Mouse (Mus musculus): ENCODE results near the gene Chka. TPM values are rescaled to one million over a fixed set of nuclear protein-coding genes. Genes with fewer than 3 reads are reported as not detected.

Chka gene
- polyA plus RNA-seq, 1 experiment from 2014 or later, result 65.9 TPM

DNA sequence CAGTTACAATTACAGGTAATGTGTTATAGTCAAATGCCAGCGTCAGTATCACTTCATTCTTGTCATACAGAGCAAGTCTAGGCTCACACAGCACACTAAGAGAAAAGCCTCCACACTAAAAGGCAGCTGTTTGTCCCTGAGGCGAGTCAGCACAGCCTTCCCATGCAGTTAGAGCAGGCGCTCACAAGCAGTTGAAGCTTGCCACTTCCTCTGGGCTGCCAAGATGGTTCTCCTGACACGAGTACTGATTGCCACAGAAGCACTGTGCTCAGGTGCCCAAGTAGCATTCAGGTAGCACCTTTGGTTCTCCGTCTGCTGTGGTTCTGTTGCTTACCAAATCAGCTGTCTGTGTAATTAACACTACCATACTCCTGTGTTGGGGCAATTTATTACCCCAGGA is 37.5 kb downstream of the Chka start:
- H3K27me3 ChIP-seq (replicated peaks; ENCODE audit: insufficient read depth, low read length), result no peaks in the 10 kb centered on the region
- H3K27ac ChIP-seq (ENCODE audit: low read length), result no peak overlapping the region
- H3K9ac ChIP-seq (replicated peaks; ENCODE audit: low read depth), result no peak overlapping the region
- H3K4me3 ChIP-seq (ENCODE audit: low read depth, low read length), result no peak overlapping the region
- DNase-seq (ENCODE audit: low spot score), result no peak
- H3K4me1 ChIP-seq (ENCODE audit: insufficient read depth, low read depth, low read length), result no peaks in the 10 kb centered on the region
- H3K4me2 ChIP-seq (replicated peaks; ENCODE audit: low read depth, low read length), result no peak overlapping the region
- H3K9me3 ChIP-seq (ENCODE audit: low read length), result no peaks in the 10 kb centered on the region
- WGBS, result 93% methylated on average over 5 of the region's 5 CpGs
- no peak for ATAC-seq
- H3K36me3 ChIP-seq (ENCODE audit: insufficient read depth, low read length), result peaks cover 42% of the 10 kb centered on the region
- TF ChIP-seq CTCF (IDR thresholded peaks at IDR 0.05), result no peak
- TF ChIP-seq EP300 (IDR thresholded peaks at IDR 0.05), result no peak

DNA sequence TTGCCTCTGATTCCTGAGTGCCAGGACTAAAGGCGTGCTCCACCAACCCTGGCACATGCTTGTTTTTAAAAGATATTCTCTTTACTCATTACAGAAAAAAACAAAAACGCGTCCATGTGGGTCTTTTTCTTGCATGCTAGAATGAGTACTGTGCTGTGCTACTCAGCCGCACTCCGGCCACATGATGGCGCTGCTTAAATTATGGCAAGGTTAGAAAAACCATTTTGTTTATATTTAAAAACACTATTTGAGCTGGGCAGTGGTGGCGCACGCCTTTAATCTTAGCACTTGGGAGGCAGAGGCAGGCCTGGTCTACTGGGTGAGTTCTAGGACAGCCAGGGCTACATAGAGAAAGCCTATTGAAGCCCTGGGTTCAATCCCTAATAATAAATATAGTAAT is 38.6 kb downstream of the Chka start:
- 75% methylated on average over 8 of the region's 8 CpGs for WGBS
- Histone ChIP-seq H3K27ac (ENCODE audit: low read length) (no peak overlapping the region), H3K4me3 (ENCODE audit: low read depth, low read length) (no peak overlapping the region), H3K9me3 (ENCODE audit: low read length) (no peaks in the 10 kb centered on the region), H3K27me3 (replicated peaks; ENCODE audit: insufficient read depth, low read length) (no peaks in the 10 kb centered on the region), H3K4me2 (replicated peaks; ENCODE audit: low read depth, low read length) (no peak overlapping the region), H3K9ac (replicated peaks; ENCODE audit: low read depth) (no peak overlapping the region), H3K4me1 (ENCODE audit: insufficient read depth, low read depth, low read length) (no peaks in the 10 kb centered on the region), H3K36me3 (ENCODE audit: insufficient read depth, low read length) (peaks cover 53% of the 10 kb centered on the region)
- peak; percentile 46 for DNase-seq (ENCODE audit: low spot score)
- TF ChIP-seq EP300 (IDR thresholded peaks at IDR 0.05), result no peak
- TF ChIP-seq CTCF (IDR thresholded peaks at IDR 0.05), result peak; percentile 62
- ATAC-seq, result peak; percentile 38; the same call in 1 of the 2 replicates

DNA sequence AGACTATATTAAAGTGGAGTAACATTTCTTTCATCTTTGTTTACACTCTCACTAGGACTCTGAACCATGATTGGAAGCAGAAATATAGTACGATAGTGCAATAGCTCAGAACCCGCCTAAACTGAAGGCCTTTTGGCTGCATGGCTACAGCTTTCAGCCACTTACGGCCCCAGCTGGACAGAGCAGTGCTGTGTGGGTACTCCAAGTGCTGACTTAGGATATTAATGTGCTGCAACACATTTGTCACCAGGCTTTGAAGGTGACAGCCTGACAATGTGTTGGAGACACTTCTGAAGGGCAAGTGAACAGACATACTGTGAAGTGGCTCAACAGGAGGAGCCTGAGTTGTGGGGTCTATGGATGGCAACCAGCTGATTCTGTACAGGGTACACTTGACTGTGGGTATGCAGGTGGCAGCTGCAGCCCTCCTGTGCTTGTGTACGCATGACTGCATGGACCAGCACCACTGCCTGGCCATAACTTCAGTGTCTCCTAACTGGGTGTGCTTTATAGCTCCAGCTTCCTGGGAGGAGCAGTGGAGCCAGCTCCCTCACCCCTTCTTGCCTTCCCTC is 42.1 kb downstream of the Chka start:
- no peak overlapping the region for H3K27ac ChIP-seq (ENCODE audit: low read length)
- DNase-seq (ENCODE audit: low spot score) (no peak), ATAC-seq (no peak)
- H3K27me3 ChIP-seq (replicated peaks; ENCODE audit: insufficient read depth, low read length), result no peaks in the 10 kb centered on the region
- WGBS, result 71% methylated on average over 4 of the region's 4 CpGs
- H3K4me1 ChIP-seq (ENCODE audit: insufficient read depth, low read depth, low read length), result no peaks in the 10 kb centered on the region
- H3K9ac ChIP-seq (replicated peaks; ENCODE audit: low read depth), result no peak overlapping the region
- H3K4me3 ChIP-seq (ENCODE audit: low read depth, low read length), result no peak overlapping the region
- no peak overlapping the region for H3K4me2 ChIP-seq (replicated peaks; ENCODE audit: low read depth, low read length)
- TF ChIP-seq EP300 (IDR thresholded peaks at IDR 0.05) (no peak), CTCF (IDR thresholded peaks at IDR 0.05) (no peak)
- peaks cover 74% of the 10 kb centered on the region for H3K36me3 ChIP-seq (ENCODE audit: insufficient read depth, low read length)
- no peaks in the 10 kb centered on the region for H3K9me3 ChIP-seq (ENCODE audit: low read length)

DNA sequence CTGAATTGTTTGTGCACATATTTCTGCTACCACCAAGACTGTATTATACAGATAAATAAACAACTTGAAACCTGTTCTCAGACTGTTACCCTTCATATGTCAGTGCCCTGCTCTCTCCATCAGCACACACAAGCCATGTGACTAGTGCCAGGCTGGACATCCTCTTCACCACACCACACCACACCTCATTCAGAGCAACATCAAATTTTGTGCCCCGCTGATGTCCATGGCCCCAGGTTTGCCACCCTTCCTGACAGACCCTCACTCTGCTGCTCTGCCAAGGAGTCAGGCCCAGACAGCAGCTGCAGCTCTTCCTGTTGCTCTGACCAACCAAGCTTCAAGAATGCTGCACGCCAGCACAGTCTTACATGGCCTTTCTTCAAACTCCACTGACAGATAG is 42.7 kb downstream of the Chka start:
- Histone ChIP-seq H3K4me3 (ENCODE audit: low read depth, low read length) (no peak overlapping the region), H3K27ac (ENCODE audit: low read length) (no peak overlapping the region), H3K4me1 (ENCODE audit: insufficient read depth, low read depth, low read length) (no peaks in the 10 kb centered on the region), H3K9ac (replicated peaks; ENCODE audit: low read depth) (no peak overlapping the region), H3K4me2 (replicated peaks; ENCODE audit: low read depth, low read length) (no peak overlapping the region), H3K36me3 (ENCODE audit: insufficient read depth, low read length) (peaks cover 68% of the 10 kb centered on the region), H3K9me3 (ENCODE audit: low read length) (no peaks in the 10 kb centered on the region), H3K27me3 (replicated peaks; ENCODE audit: insufficient read depth, low read length) (no peaks in the 10 kb centered on the region)
- WGBS, result 84% methylated on average over 2 of the region's 2 CpGs
- ATAC-seq (no peak), DNase-seq (ENCODE audit: low spot score) (no peak)
- TF ChIP-seq CTCF (IDR thresholded peaks at IDR 0.05) (no peak), EP300 (IDR thresholded peaks at IDR 0.05) (no peak)

DNA sequence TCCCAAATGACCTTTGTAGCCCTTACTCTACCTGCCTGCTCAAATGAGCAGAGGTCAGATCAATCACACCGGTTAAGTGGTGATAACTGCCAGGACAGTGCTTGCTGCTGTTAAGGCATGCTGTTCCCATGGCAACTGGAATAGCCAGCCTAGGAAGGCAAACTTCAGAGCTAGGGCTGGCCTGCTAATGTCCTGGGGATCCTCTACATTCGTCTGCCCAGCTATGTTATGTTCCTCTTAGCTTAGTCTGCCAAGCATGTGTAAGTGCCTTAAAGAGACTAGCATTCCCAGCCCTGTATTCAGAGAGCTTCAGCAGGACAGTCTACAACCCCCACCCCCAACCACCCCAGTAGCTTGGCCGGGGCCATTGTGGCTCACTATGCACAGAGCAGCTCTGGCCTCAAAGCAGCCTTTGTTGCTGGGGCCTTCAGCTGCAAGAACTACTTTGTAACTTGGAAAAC is 43.6 kb downstream of the Chka start:
- WGBS, result 32% methylated on average over 3 of the region's 3 CpGs
- Histone ChIP-seq H3K4me2 (replicated peaks; ENCODE audit: low read depth, low read length) (no peak overlapping the region), H3K36me3 (ENCODE audit: insufficient read depth, low read length) (peaks cover 63% of the 10 kb centered on the region), H3K9me3 (ENCODE audit: low read length) (no peaks in the 10 kb centered on the region), H3K4me3 (ENCODE audit: low read depth, low read length) (no peak overlapping the region), H3K9ac (replicated peaks; ENCODE audit: low read depth) (no peak overlapping the region), H3K4me1 (ENCODE audit: insufficient read depth, low read depth, low read length) (no peaks in the 10 kb centered on the region), H3K27ac (ENCODE audit: low read length) (no peak overlapping the region), H3K27me3 (replicated peaks; ENCODE audit: insufficient read depth, low read length) (no peaks in the 10 kb centered on the region)
- no peak for DNase-seq (ENCODE audit: low spot score)
- ATAC-seq, result 0 out of 2 replicates have a peak, but pooled peaks have one; percentile 5
- no peak for TF ChIP-seq EP300 (IDR thresholded peaks at IDR 0.05)
- TF ChIP-seq CTCF (IDR thresholded peaks at IDR 0.05), result no peak

DNA sequence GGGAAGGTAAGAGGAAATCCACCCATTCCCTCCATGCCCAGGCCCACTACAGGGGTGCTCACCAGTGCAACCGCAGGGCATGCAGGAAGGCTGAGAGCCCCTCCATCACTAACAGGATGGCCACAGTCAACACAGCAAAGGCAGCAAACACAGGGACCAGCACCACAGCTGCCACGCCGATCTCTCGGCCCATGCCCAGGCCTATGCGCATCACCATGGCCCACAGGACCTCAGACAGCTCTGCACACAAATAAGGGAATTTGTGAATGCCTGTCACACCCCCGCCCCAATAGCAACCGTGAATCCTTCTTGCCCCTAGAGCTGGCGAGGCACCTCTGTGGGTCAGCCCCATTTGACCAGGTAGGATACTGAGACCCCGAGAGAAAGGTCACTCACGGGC is 44.6 kb downstream of the Chka start:
- DNase-seq (ENCODE audit: low spot score), result no peak
- H3K4me1 ChIP-seq (ENCODE audit: insufficient read depth, low read depth, low read length), result no peaks in the 10 kb centered on the region
- no peak overlapping the region for H3K9ac ChIP-seq (replicated peaks; ENCODE audit: low read depth)
- peaks cover 56% of the 10 kb centered on the region for H3K36me3 ChIP-seq (ENCODE audit: insufficient read depth, low read length)
- H3K4me2 ChIP-seq (replicated peaks; ENCODE audit: low read depth, low read length), result no peak overlapping the region
- WGBS, result 92% methylated on average over 10 of the region's 10 CpGs
- TF ChIP-seq EP300 (IDR thresholded peaks at IDR 0.05) (no peak), CTCF (IDR thresholded peaks at IDR 0.05) (no peak)
- no peaks in the 10 kb centered on the region for H3K27me3 ChIP-seq (replicated peaks; ENCODE audit: insufficient read depth, low read length)
- H3K4me3 ChIP-seq (ENCODE audit: low read depth, low read length), result no peak overlapping the region
- ATAC-seq, result no peak
- H3K9me3 ChIP-seq (ENCODE audit: low read length), result no peaks in the 10 kb centered on the region
- H3K27ac ChIP-seq (ENCODE audit: low read length), result no peak overlapping the region

DNA sequence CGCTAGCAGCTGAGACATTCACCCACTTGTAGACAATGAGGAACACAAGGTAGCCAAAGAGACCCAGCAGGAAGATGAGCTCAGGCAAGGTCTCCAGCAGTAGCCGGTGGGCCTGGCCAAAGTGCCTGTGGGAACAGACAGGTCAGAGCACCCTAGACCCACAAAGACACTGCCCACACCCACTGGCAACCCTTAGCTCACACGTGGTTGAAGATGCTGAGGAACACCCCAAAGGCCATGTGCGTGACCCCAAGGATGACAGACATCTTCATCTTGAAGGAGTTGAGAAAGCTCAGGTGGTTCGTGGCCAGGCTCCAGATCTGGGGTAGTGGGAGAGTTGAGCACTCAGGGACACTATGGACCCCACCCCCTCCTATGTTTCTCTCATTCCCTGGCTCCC is 46.0 kb downstream of the Chka start:
- WGBS, result 88% methylated on average over 5 of the region's 5 CpGs

More for the DNA sequence above, 46.0 kb downstream of the Chka start:
- TF ChIP-seq EP300 (IDR thresholded peaks at IDR 0.05) (no peak), CTCF (IDR thresholded peaks at IDR 0.05) (no peak)
- Histone ChIP-seq H3K4me2 (replicated peaks; ENCODE audit: low read depth, low read length) (no peak overlapping the region), H3K36me3 (ENCODE audit: insufficient read depth, low read length) (peaks cover 61% of the 10 kb centered on the region), H3K9ac (replicated peaks; ENCODE audit: low read depth) (no peak overlapping the region), H3K4me1 (ENCODE audit: insufficient read depth, low read depth, low read length) (no peaks in the 10 kb centered on the region), H3K27me3 (replicated peaks; ENCODE audit: insufficient read depth, low read length) (no peaks in the 10 kb centered on the region), H3K9me3 (ENCODE audit: low read length) (no peaks in the 10 kb centered on the region), H3K4me3 (ENCODE audit: low read depth, low read length) (no peak overlapping the region), H3K27ac (ENCODE audit: low read length) (no peak overlapping the region)
- DNase-seq (ENCODE audit: low spot score) (no peak), ATAC-seq (no peak)
